Mouse (Mus musculus) embryonic facial prominence, embryonic 13.5 days (tissue): ENCODE results near the gene Ubac2. TPM values are rescaled to one million over a fixed set of nuclear protein-coding genes. Genes with fewer than 3 reads are reported as not detected.
"Not testable (repeated sequence)": the region's sequence is repeated elsewhere in the genome, so short reads cannot be mapped to it uniquely, and the experiment has no call there.

Experiments used
- ATAC-seq: fragments of 200-750 bp; cut with Nextera tagmentation; 2 replicates; pipeline ENCODE4 v1.8.0; 2017; ENCODE audit warnings: low read depth; ENCODE audit not compliant: insufficient number of reproducible peaks, insufficient read depth, low FRiP score, low TSS enrichment
- H3K27ac ChIP-seq: fragments of 300-500 bp; sonication (generic); 2 replicates; pipeline ENCODE4 v1.5.1; 2015; ENCODE audit warnings: moderate library complexity, mild to moderate bottlenecking, inconsistent platforms
- H3K27me3 ChIP-seq: fragments of 300-500 bp; sonication (generic); 2 replicates; pipeline ENCODE4 v1.6.1; 2015; ENCODE audit warnings: mild to moderate bottlenecking, inconsistent platforms
- H3K36me3 ChIP-seq: fragments of 300-500 bp; sonication (generic); 2 replicates; pipeline ENCODE4 v1.6.1; 2015; ENCODE audit warnings: mild to moderate bottlenecking, inconsistent platforms
- H3K4me1 ChIP-seq: fragments of 300-500 bp; sonication (generic); 2 replicates; pipeline ENCODE4 v1.6.1; 2015; ENCODE audit warnings: inconsistent platforms
- H3K4me2 ChIP-seq: fragments of 300-500 bp; sonication (generic); 2 replicates; pipeline ENCODE4 v1.6.1; 2015; ENCODE audit warnings: moderate library complexity, mild to moderate bottlenecking, inconsistent platforms
- H3K4me3 ChIP-seq: fragments of 300-500 bp; sonication (generic); 2 replicates; pipeline ENCODE4 v1.5.1; 2015; ENCODE audit warnings: mild to moderate bottlenecking, inconsistent platforms
- H3K9ac ChIP-seq: fragments of 300-500 bp; sonication (generic); 2 replicates; pipeline ENCODE4 v1.6.1; 2015; ENCODE audit warnings: mild to moderate bottlenecking, inconsistent platforms
- H3K9me3 ChIP-seq: fragments of 300-500 bp; sonication (generic); 2 replicates; pipeline ENCODE4 v1.6.1; 2016; ENCODE audit warnings: inconsistent platforms
- WGBS: fragments of 180-500 bp; shearing (Covaris S2); methylation state at CpG from one replicate; pipeline ENCODE4 v1.1.7; 2015; ENCODE audit warnings: mixed read lengths; 5-methylcytosine and 5-hydroxymethylcytosine counted together
- polyA plus RNA-seq: library from polyadenylated mRNA; unstranded; fragments of >200 nt; fragmentation: Nextera tagmentation; extraction: Ambion mirVana; gene quantifications from 2 replicates; pipeline ENCODE4 v1.2.1, GENCODE M21; 2015

Gene Ubac2
- polyA plus RNA-seq, 1 experiment from 2014 or later: 72.9 TPM

DNA sequence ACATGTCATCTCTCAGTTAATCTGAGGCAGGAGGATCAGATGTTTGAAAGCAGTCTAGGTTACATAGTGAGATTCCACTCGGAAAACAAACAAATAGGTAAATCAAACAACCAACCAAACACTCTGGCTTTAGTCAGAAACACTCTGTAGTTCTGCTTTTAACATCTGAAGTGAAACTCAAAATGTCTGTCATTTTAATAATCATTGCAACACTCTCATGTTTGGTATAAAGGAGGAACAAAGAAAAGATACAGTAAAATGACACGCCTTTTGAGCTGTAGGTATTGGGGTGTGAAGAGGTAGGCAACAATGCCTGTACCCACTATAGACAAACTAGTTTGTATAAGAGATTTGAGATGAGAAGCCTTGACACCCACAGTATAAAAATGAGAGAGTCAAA lies 5.2 kb upstream of the Ubac2 start:
- no peak overlapping the region for H3K27ac ChIP-seq
- WGBS: 62% methylated on average over 2 of the region's 2 CpGs
- no peaks in the 10 kb centered on the region for H3K36me3 ChIP-seq
- H3K27me3 ChIP-seq: no peaks in the 10 kb centered on the region
- H3K9ac ChIP-seq: no peak overlapping the region
- no peak overlapping the region for H3K4me2 ChIP-seq
- H3K9me3 ChIP-seq: no peaks in the 10 kb centered on the region
- ATAC-seq: no peak
- no peak overlapping the region for H3K4me3 ChIP-seq
- H3K4me1 ChIP-seq: 0 out of 2 replicates have a peak, but pooled peaks cover 4% of the 10 kb centered on the region

DNA sequence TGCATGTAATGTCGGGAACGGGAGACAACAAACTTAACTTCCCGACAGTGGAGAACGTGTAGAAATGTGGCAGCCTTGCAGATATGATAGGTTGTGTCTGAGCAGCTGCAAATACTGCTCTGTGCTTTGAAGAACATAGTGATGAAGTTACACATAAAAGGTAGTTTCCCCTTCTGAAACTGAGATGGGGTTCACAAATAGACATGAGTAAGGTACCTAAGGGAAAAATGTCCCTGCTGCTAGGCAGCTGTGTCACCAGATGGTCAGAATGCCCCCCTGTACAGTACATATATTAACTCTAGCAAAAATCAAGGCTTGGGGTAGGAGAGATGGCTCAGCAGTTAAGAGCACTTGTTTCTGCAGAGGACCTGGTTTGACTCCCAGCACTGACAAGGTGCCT lies 4.8 kb upstream of the Ubac2 start:
- Histone ChIP-seq H3K27me3 (no peaks in the 10 kb centered on the region), H3K4me1 (0 out of 2 replicates have a peak, but pooled peaks cover 4% of the 10 kb centered on the region)
- WGBS: 86% methylated on average over 4 of the region's 4 CpGs

DNA sequence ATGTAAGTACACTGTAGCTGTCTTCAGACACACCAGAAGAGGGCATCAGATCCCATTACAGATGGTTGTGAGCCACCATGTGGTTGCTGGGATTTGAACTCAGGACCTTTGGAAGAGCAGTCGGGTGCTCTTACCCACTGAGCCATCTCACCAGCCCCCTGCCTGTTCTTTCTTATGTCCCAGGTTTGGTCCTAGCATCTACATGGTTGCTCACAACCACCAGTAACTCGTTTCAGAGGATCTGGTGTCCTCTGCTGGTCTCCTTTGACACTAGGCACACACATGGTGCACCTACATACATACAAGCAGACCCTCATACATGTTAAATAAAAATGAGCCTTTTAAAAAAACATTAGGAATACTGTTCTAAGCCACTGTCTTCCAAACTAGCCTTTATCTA lies 2.2 kb upstream of the Ubac2 start:
- not testable (repeated sequence) for ATAC-seq, H3K9me3 ChIP-seq, H3K4me2 ChIP-seq, H3K27ac ChIP-seq, H3K9ac ChIP-seq, H3K36me3 ChIP-seq, H3K4me3 ChIP-seq, H3K27me3 ChIP-seq
- WGBS: 71% methylated on average over 2 of the region's 2 CpGs
- peaks cover 17% of the 10 kb centered on the region for H3K4me1 ChIP-seq

More for the DNA sequence above, 4.8 kb upstream of the Ubac2 start:
- no peak overlapping the region for H3K4me3 ChIP-seq
- no peak overlapping the region for H3K9ac ChIP-seq
- no peaks in the 10 kb centered on the region for H3K9me3 ChIP-seq
- no peaks in the 10 kb centered on the region for H3K36me3 ChIP-seq
- H3K27ac ChIP-seq: no peak overlapping the region
- ATAC-seq: no peak
- H3K4me2 ChIP-seq: no peak overlapping the region

GRCm38 (mm10) chr14:121876860-121877259 lies 1.6 kb upstream of the Ubac2 start:
- no peak overlapping the region for H3K9ac ChIP-seq
- peaks cover 17% of the 10 kb centered on the region for H3K4me1 ChIP-seq
- no peaks in the 10 kb centered on the region for H3K36me3 ChIP-seq
- no peak overlapping the region for H3K4me2 ChIP-seq
- H3K27me3 ChIP-seq: no peaks in the 10 kb centered on the region
- WGBS: 93% methylated on average over 2 of the region's 2 CpGs
- ATAC-seq: no peak
- no peaks in the 10 kb centered on the region for H3K9me3 ChIP-seq
- H3K27ac ChIP-seq: no peak overlapping the region
- no peak overlapping the region for H3K4me3 ChIP-seq

DNA sequence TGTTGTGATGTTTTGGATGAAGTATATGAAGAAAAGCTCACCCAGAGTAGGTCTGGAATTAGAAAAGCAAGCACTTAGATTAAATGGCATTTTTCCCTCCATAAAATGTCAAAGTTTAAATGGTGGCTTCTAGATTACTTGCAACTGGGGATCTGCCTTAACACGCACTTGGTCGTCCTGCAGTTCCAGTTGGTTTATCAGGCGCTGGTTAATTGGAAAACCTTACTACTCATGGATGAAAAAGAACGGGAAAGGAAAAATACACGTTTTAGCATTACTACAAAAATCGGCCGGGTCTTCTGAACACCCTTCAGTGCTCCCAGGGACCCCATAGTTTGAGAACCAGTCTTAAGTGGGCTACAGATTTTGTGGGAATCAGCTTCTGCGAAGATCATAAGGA lies 780 bp upstream of the Ubac2 start:
- H3K4me2 ChIP-seq: peak overlapping the region; percentile 87
- H3K36me3 ChIP-seq: no peaks in the 10 kb centered on the region
- WGBS: 24% methylated on average over 8 of the region's 8 CpGs
- no peaks in the 10 kb centered on the region for H3K9me3 ChIP-seq
- peak overlapping the region; percentile 85 for H3K9ac ChIP-seq
- peaks cover 17% of the 10 kb centered on the region for H3K4me1 ChIP-seq
- ATAC-seq: no peak
- H3K27me3 ChIP-seq: no peaks in the 10 kb centered on the region
- H3K4me3 ChIP-seq: peak overlapping the region; percentile 92
- H3K27ac ChIP-seq: peak overlapping the region; percentile 91; the same call in 1 of the 2 replicates

DNA sequence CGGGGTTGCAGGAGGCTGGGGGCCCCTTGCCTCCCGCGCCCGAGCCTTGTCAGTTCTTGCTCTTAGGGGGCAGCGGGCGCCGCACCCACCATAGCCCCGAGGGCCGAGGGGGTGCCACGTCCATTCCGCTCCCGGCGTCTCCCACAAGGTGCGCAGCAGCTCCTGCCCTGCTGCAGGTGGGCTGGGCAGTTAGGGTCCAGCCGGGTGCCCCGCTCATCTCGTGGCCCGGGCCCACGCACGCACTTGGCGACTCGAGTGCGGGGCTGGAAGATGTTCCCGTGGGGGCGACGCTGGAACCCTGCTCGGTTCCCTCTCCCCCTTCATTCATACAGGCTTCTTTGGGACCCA lies 413 bp downstream of the Ubac2 start:
- no peaks in the 10 kb centered on the region for H3K27me3 ChIP-seq
- peak overlapping the region; percentile 87 for H3K4me2 ChIP-seq
- peak; percentile 38; the same call in 1 of the 2 replicates for ATAC-seq
- no peaks in the 10 kb centered on the region for H3K9me3 ChIP-seq
- H3K27ac ChIP-seq: peak overlapping the region; percentile 91; the same call in 1 of the 2 replicates
- H3K4me3 ChIP-seq: peak overlapping the region; percentile 92
- peaks cover 17% of the 10 kb centered on the region for H3K4me1 ChIP-seq
- peak overlapping the region; percentile 85 for H3K9ac ChIP-seq
- no peaks in the 10 kb centered on the region for H3K36me3 ChIP-seq
- WGBS: under 1% methylated on average over 27 of the region's 27 CpGs

DNA sequence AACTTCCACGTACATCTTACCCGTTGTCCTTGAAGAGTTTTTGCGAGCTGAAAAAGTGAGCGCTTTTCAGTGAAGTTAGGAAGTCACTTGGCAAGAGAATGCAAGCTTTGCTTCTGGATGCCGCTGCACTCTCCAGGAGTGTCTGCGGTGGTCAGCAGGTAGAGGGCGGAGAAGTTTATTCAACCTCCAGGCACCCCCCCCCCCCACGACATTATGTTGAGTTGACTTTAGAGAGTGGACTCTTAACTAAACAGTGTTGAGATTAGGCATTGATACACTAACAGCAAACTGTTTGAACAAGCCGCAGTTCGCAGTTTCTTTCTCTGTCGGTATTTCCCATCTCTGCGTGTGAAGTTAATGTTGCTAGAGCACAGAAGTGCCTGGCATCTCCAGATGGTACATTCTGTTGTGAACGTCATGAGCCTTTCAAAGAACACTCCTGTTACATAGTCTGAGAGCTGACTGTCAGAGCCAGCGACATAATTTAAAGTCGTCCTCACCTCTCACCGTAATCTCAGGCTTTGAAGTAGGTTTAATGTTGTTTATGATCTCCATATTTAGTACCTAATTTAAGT lies 933 bp downstream of the Ubac2 start:
- no peaks in the 10 kb centered on the region for H3K9me3 ChIP-seq
- H3K4me1 ChIP-seq: peaks cover 17% of the 10 kb centered on the region
- no peak overlapping the region for H3K27ac ChIP-seq
- 23% methylated on average over 16 of the region's 16 CpGs for WGBS
- no peaks in the 10 kb centered on the region for H3K36me3 ChIP-seq
- H3K4me3 ChIP-seq: peak overlapping the region; percentile 92
- peak overlapping the region; percentile 85 for H3K9ac ChIP-seq
- ATAC-seq: no peak
- H3K4me2 ChIP-seq: peak overlapping the region; percentile 87
- no peaks in the 10 kb centered on the region for H3K27me3 ChIP-seq

DNA sequence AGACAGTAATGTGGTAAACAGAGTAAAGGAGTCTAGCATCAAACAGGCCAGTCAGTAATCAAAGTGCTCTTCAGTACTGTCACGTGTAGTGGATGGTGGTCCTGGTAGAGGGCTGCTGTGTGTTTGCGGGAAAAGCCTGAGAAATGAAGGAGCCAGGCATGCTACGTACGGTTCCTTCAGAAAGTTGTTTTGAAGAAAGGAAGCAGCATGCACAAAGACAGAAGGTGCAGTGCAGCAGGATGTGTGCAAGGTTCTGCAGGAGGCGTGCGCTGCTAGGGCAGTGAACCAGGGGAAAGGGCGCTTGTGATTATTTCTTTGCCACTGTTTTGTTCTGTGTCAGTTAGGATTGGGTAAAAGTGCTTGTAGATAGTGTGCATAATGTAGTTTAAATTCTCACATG lies 2.8 kb downstream of the Ubac2 start:
- H3K36me3 ChIP-seq: 0 out of 2 replicates have a peak, but pooled peaks cover 10% of the 10 kb centered on the region
- peaks cover 17% of the 10 kb centered on the region for H3K4me1 ChIP-seq
- no peak overlapping the region for H3K4me3 ChIP-seq
- no peaks in the 10 kb centered on the region for H3K9me3 ChIP-seq
- WGBS: 85% methylated on average over 7 of the region's 7 CpGs
- H3K27me3 ChIP-seq: no peaks in the 10 kb centered on the region
- ATAC-seq: no peak
- H3K27ac ChIP-seq: no peak overlapping the region
- H3K9ac ChIP-seq: no peak overlapping the region
- H3K4me2 ChIP-seq: no peak overlapping the region

DNA sequence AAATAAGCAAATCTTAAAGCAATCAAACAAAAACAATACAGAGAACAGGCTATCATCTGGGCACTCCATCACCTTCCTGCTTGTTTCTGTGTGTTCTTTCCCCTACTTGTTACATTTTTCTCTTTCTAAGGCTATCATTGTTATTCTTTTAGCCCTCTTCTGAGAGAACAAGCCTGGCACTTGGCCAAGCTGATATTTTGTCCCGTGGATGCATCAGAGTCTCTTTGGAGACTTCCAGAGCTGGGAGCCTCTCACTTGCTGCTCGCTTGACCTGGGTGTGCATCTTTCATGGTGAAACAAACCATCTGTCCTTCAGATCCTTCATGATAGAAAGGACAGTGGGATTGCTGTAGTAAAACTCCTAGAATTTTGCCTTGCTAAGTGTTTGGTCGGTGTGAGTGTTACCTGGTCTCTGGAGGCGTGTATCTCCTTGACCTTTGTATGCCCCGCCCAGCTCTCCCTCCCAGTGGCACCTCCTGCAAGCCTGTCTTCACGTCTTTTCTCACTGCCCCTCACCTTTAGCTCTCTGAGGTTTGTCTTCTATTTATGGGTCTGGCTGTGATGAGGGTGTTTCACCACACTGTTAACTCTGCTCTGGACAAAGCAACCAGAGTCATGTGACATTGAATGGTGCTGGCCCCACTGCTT lies 5.9 kb downstream of the Ubac2 start:
- no peak overlapping the region for H3K4me2 ChIP-seq
- peaks cover 16% of the 10 kb centered on the region for H3K4me1 ChIP-seq
- WGBS: 71% methylated on average over 6 of the region's 6 CpGs
- no peak overlapping the region for H3K4me3 ChIP-seq
- H3K36me3 ChIP-seq: 0 out of 2 replicates have a peak, but pooled peaks cover 10% of the 10 kb centered on the region
- no peak for ATAC-seq
- no peak overlapping the region for H3K27ac ChIP-seq
- no peaks in the 10 kb centered on the region for H3K27me3 ChIP-seq
- no peaks in the 10 kb centered on the region for H3K9me3 ChIP-seq
- no peak overlapping the region for H3K9ac ChIP-seq

- Histone ChIP-seq H3K36me3 (peaks cover 10% of the 10 kb centered on the region), H3K4me2 (no peak overlapping the region), H3K4me1 (peaks cover 4% of the 10 kb centered on the region; the same call in 1 of the 2 replicates), H3K27ac (no peak overlapping the region), H3K4me3 (no peak overlapping the region), H3K9ac (no peak overlapping the region), H3K27me3 (no peaks in the 10 kb centered on the region), H3K9me3 (no peaks in the 10 kb centered on the region)
- no peak for ATAC-seq
- WGBS: 88% methylated on average over 6 of the region's 6 CpGs
Observed at GRCm38 (mm10) chr14:121893747-121894146, 15.3 kb downstream of the Ubac2 start.

- Histone ChIP-seq H3K9me3 (no peaks in the 10 kb centered on the region), H3K27me3 (no peaks in the 10 kb centered on the region), H3K36me3 (peaks cover 10% of the 10 kb centered on the region), H3K9ac (no peak overlapping the region), H3K4me3 (no peak overlapping the region), H3K4me2 (no peak overlapping the region), H3K4me1 (peaks cover 7% of the 10 kb centered on the region; the same call in 1 of the 2 replicates), H3K27ac (no peak overlapping the region)
- 69% methylated on average over 5 of the region's 5 CpGs for WGBS
- no peak for ATAC-seq
Observed at GRCm38 (mm10) chr14:121894511-121895135, 16.2 kb downstream of the Ubac2 start.

- Histone ChIP-seq H3K4me1 (peaks cover 7% of the 10 kb centered on the region; the same call in 1 of the 2 replicates), H3K36me3 (peaks cover 5% of the 10 kb centered on the region), H3K4me2 (no peak overlapping the region), H3K27me3 (no peaks in the 10 kb centered on the region), H3K9me3 (no peaks in the 10 kb centered on the region), H3K9ac (no peak overlapping the region), H3K4me3 (no peak overlapping the region), H3K27ac (no peak overlapping the region)
- WGBS: 86% methylated on average over 4 of the region's 4 CpGs
- no peak for ATAC-seq
Observed at GRCm38 (mm10) chr14:121895316-121895715, 16.9 kb downstream of the Ubac2 start.
